Mouse (Mus musculus) megakaryocyte, embryonic 14.5 days (primary cell): ENCODE results near the gene Fam81b.

Experiments
- FLI1 ChIP-seq: IDR thresholded peaks from 2 replicates; pipeline ENCODE4 v1.6.1; 2012; ENCODE audit warnings: low read length, inconsistent platforms, mixed read lengths
- GATA1 ChIP-seq: IDR thresholded peaks from 3 replicates; pipeline ENCODE4 v1.6.1; 2012; ENCODE audit warnings: mixed read lengths, low read length, inconsistent platforms, borderline replicate concordance

DNA sequence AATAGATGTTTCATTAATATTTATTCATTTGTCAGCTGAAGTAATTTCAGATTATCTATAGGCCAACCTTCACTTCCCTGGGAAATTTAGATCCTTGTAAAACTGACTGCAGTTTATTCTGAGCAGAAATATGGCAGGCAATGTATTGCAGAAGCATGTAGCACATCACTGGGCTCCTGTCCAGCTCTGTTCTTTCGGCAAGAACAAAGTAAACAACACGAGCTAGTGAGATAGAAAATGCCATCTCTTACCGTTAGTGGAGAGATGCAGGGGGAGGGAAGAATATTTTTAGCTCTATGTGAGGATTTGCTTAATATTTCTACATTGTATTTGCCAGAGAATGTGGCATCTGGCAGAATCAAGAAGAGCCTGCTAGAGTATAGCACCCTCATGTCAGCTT is 13.8 kb upstream of the Fam81b start:
- TF ChIP-seq GATA1 (no peak), FLI1 (no peak)
